Mouse (Mus musculus): ENCODE measurements at regions not wholly inside any gene's neighbourhood (a gene's known extent, or its start where the extent isn't known, plus 50 kb on each side); places are given as distances from the start of the nearest gene placed in this dataset.
A peak's percentile ranks its signal among the peaks of the same experiment; 100 is the strongest.

GRCm38 (mm10) chr16:58281474-58281873 lies 126.8 kb upstream of the Dcbld2 start:
- DNase-seq (ENCODE audit: low spot score) (no peak), ATAC-seq (replicated peaks; ENCODE audit: low FRiP score) (no peak)
- H3K4me3 ChIP-seq (ENCODE audit: low read depth, low read length) = no peak overlapping the region
- no peak overlapping the region for H3K9ac ChIP-seq (ENCODE audit: low read depth, low read length)
- H3K27ac ChIP-seq (ENCODE audit: low read depth, low read length) = no peak overlapping the region
- no peaks in the 10 kb centered on the region for H3K27me3 ChIP-seq (replicated peaks; ENCODE audit: control insufficient read depth, insufficient read depth, low read length)
- no peaks in the 10 kb centered on the region for H3K9me3 ChIP-seq (ENCODE audit: control insufficient read depth, low read length)
- H3K4me1 ChIP-seq (replicated peaks; ENCODE audit: control insufficient read depth, insufficient read depth, low read length) = no peaks in the 10 kb centered on the region
- 61% methylated on average over 3 of the region's 3 CpGs for WGBS
- H3K36me3 ChIP-seq (ENCODE audit: control insufficient read depth, insufficient read depth, low read length) = no peaks in the 10 kb centered on the region
- H3K4me2 ChIP-seq = no peak overlapping the region

- Histone ChIP-seq H3K9me3 (ENCODE audit: control insufficient read depth, low read length) (no peaks in the 10 kb centered on the region), H3K36me3 (ENCODE audit: control insufficient read depth, insufficient read depth, low read length) (no peaks in the 10 kb centered on the region), H3K4me1 (replicated peaks; ENCODE audit: control insufficient read depth, insufficient read depth, low read length) (no peaks in the 10 kb centered on the region), H3K27ac (ENCODE audit: low read depth, low read length) (no peak overlapping the region), H3K27me3 (replicated peaks; ENCODE audit: control insufficient read depth, insufficient read depth, low read length) (no peaks in the 10 kb centered on the region), H3K9ac (ENCODE audit: low read depth, low read length) (no peak overlapping the region), H3K4me3 (ENCODE audit: low read depth, low read length) (no peak overlapping the region), H3K4me2 (no peak overlapping the region)
- WGBS = 53% methylated on average over 3 of the region's 3 CpGs
- ATAC-seq (replicated peaks; ENCODE audit: low FRiP score) (no peak), DNase-seq (ENCODE audit: low spot score) (no peak)
These were observed 113.8 kb upstream of the Dcbld2 start for GRCm38 (mm10) chr16:58294457-58294856.

- Histone ChIP-seq H3K36me3 (ENCODE audit: control insufficient read depth, insufficient read depth, low read length) (no peaks in the 10 kb centered on the region), H3K4me1 (replicated peaks; ENCODE audit: control insufficient read depth, insufficient read depth, low read length) (no peaks in the 10 kb centered on the region), H3K9ac (ENCODE audit: low read depth, low read length) (no peak overlapping the region), H3K9me3 (ENCODE audit: control insufficient read depth, low read length) (no peaks in the 10 kb centered on the region), H3K4me3 (ENCODE audit: low read depth, low read length) (no peak overlapping the region), H3K4me2 (no peak overlapping the region), H3K27me3 (replicated peaks; ENCODE audit: control insufficient read depth, insufficient read depth, low read length) (no peaks in the 10 kb centered on the region), H3K27ac (ENCODE audit: low read depth, low read length) (no peak overlapping the region)
- no peak for DNase-seq (ENCODE audit: low spot score)
- ATAC-seq (replicated peaks; ENCODE audit: low FRiP score) = no peak
- WGBS = 71% methylated on average over 1 of the region's 1 CpGs
These were observed 113.1 kb upstream of the Dcbld2 start for GRCm38 (mm10) chr16:58295128-58295527.

GRCm38 (mm10) chr16:58299495-58299894 lies 108.7 kb upstream of the Dcbld2 start:
- ATAC-seq (replicated peaks; ENCODE audit: low FRiP score) (peak; percentile 49), DNase-seq (ENCODE audit: low spot score) (peak; percentile 37)
- Histone ChIP-seq H3K36me3 (ENCODE audit: control insufficient read depth, insufficient read depth, low read length) (no peaks in the 10 kb centered on the region), H3K4me1 (replicated peaks; ENCODE audit: control insufficient read depth, insufficient read depth, low read length) (no peaks in the 10 kb centered on the region), H3K4me3 (ENCODE audit: low read depth, low read length) (no peak overlapping the region), H3K4me2 (no peak overlapping the region), H3K27me3 (replicated peaks; ENCODE audit: control insufficient read depth, insufficient read depth, low read length) (no peaks in the 10 kb centered on the region), H3K9me3 (ENCODE audit: control insufficient read depth, low read length) (no peaks in the 10 kb centered on the region), H3K9ac (ENCODE audit: low read depth, low read length) (no peak overlapping the region), H3K27ac (ENCODE audit: low read depth, low read length) (no peak overlapping the region)
- 31% methylated on average over 4 of the region's 4 CpGs for WGBS

- H3K27ac ChIP-seq (ENCODE audit: low read depth, low read length) = no peak overlapping the region
- ATAC-seq (replicated peaks; ENCODE audit: low FRiP score) (no peak), DNase-seq (ENCODE audit: low spot score) (no peak)
- no peaks in the 10 kb centered on the region for H3K27me3 ChIP-seq (replicated peaks; ENCODE audit: control insufficient read depth, insufficient read depth, low read length)
- 81% methylated on average over 6 of the region's 6 CpGs for WGBS
- no peaks in the 10 kb centered on the region for H3K4me1 ChIP-seq (replicated peaks; ENCODE audit: control insufficient read depth, insufficient read depth, low read length)
- H3K4me3 ChIP-seq (ENCODE audit: low read depth, low read length) = no peak overlapping the region
- no peaks in the 10 kb centered on the region for H3K36me3 ChIP-seq (ENCODE audit: control insufficient read depth, insufficient read depth, low read length)
- no peak overlapping the region for H3K4me2 ChIP-seq
- no peak overlapping the region for H3K9ac ChIP-seq (ENCODE audit: low read depth, low read length)
- H3K9me3 ChIP-seq (ENCODE audit: control insufficient read depth, low read length) = no peaks in the 10 kb centered on the region
These were observed 108.1 kb upstream of the Dcbld2 start for GRCm38 (mm10) chr16:58300098-58300497.

GRCm38 (mm10) chr16:58303555-58303954 lies 104.7 kb upstream of the Dcbld2 start:
- Histone ChIP-seq H3K9ac (ENCODE audit: low read depth, low read length) (no peak overlapping the region), H3K9me3 (ENCODE audit: control insufficient read depth, low read length) (no peaks in the 10 kb centered on the region), H3K27ac (ENCODE audit: low read depth, low read length) (no peak overlapping the region), H3K27me3 (replicated peaks; ENCODE audit: control insufficient read depth, insufficient read depth, low read length) (no peaks in the 10 kb centered on the region), H3K4me1 (replicated peaks; ENCODE audit: control insufficient read depth, insufficient read depth, low read length) (no peaks in the 10 kb centered on the region), H3K36me3 (ENCODE audit: control insufficient read depth, insufficient read depth, low read length) (no peaks in the 10 kb centered on the region), H3K4me3 (ENCODE audit: low read depth, low read length) (no peak overlapping the region), H3K4me2 (no peak overlapping the region)
- 56% methylated on average over 5 of the region's 5 CpGs for WGBS
- DNase-seq (ENCODE audit: low spot score) = no peak
- no peak for ATAC-seq (replicated peaks; ENCODE audit: low FRiP score)

- 69% methylated on average over 6 of the region's 6 CpGs for WGBS
- H3K36me3 ChIP-seq (ENCODE audit: control insufficient read depth, insufficient read depth, low read length) = no peaks in the 10 kb centered on the region
These were observed 91.3 kb upstream of the Dcbld2 start for GRCm38 (mm10) chr16:58316889-58317455.

GRCm38 (mm10) chr16:58331087-58331486 lies 77.2 kb upstream of the Dcbld2 start:
- H3K4me2 ChIP-seq = no peak overlapping the region
- no peaks in the 10 kb centered on the region for H3K36me3 ChIP-seq (ENCODE audit: control insufficient read depth, insufficient read depth, low read length)
- WGBS = 58% methylated on average over 3 of the region's 3 CpGs
- no peak overlapping the region for H3K4me3 ChIP-seq (ENCODE audit: low read depth, low read length)
- H3K4me1 ChIP-seq (replicated peaks; ENCODE audit: control insufficient read depth, insufficient read depth, low read length) = no peaks in the 10 kb centered on the region
- DNase-seq (ENCODE audit: low spot score) (no peak), ATAC-seq (replicated peaks; ENCODE audit: low FRiP score) (no peak)
- no peak overlapping the region for H3K27ac ChIP-seq (ENCODE audit: low read depth, low read length)
- H3K27me3 ChIP-seq (replicated peaks; ENCODE audit: control insufficient read depth, insufficient read depth, low read length) = no peaks in the 10 kb centered on the region
- no peak overlapping the region for H3K9ac ChIP-seq (ENCODE audit: low read depth, low read length)
- H3K9me3 ChIP-seq (ENCODE audit: control insufficient read depth, low read length) = peaks cover 3% of the 10 kb centered on the region; the same call in 1 of the 2 replicates

More at GRCm38 (mm10) chr16:58316889-58317455, 91.3 kb upstream of the Dcbld2 start:
- no peak overlapping the region for H3K9ac ChIP-seq (ENCODE audit: low read depth, low read length)
- no peak for DNase-seq (ENCODE audit: low spot score)
- H3K4me3 ChIP-seq (ENCODE audit: low read depth, low read length) = no peak overlapping the region
- H3K9me3 ChIP-seq (ENCODE audit: control insufficient read depth, low read length) = no peaks in the 10 kb centered on the region
- H3K27me3 ChIP-seq (replicated peaks; ENCODE audit: control insufficient read depth, insufficient read depth, low read length) = no peaks in the 10 kb centered on the region
- H3K4me2 ChIP-seq = no peak overlapping the region
- H3K4me1 ChIP-seq (replicated peaks; ENCODE audit: control insufficient read depth, insufficient read depth, low read length) = no peaks in the 10 kb centered on the region
- no peak overlapping the region for H3K27ac ChIP-seq (ENCODE audit: low read depth, low read length)
- no peak for ATAC-seq (replicated peaks; ENCODE audit: low FRiP score)

- ATAC-seq (replicated peaks; ENCODE audit: low FRiP score) = no peak
- 84% methylated on average over 5 of the region's 5 CpGs for WGBS
- no peaks in the 10 kb centered on the region for H3K27me3 ChIP-seq (replicated peaks; ENCODE audit: control insufficient read depth, insufficient read depth, low read length)
These were observed 64.3 kb upstream of the Dcbld2 start for GRCm38 (mm10) chr16:58343921-58344320.

More at GRCm38 (mm10) chr16:58343921-58344320, 64.3 kb upstream of the Dcbld2 start:
- Histone ChIP-seq H3K4me2 (no peak overlapping the region), H3K27ac (ENCODE audit: low read depth, low read length) (no peak overlapping the region), H3K9me3 (ENCODE audit: control insufficient read depth, low read length) (no peaks in the 10 kb centered on the region; the same call in 1 of the 2 replicates), H3K9ac (ENCODE audit: low read depth, low read length) (no peak overlapping the region), H3K4me1 (replicated peaks; ENCODE audit: control insufficient read depth, insufficient read depth, low read length) (no peaks in the 10 kb centered on the region), H3K36me3 (ENCODE audit: control insufficient read depth, insufficient read depth, low read length) (no peaks in the 10 kb centered on the region), H3K4me3 (ENCODE audit: low read depth, low read length) (no peak overlapping the region)
- DNase-seq (ENCODE audit: low spot score) = no peak

Measured in liver, embryonic 11.5 days (tissue).